Mouse (Mus musculus) heart, embryonic 16.5 days (tissue): ENCODE results near the gene Alkbh1. TPM values are rescaled to one million over a fixed set of nuclear protein-coding genes. Genes with fewer than 3 reads are reported as not detected.

Experiments
- ATAC-seq: fragments of 200-750 bp; cut with Nextera tagmentation; replicated peaks from 2 replicates; pipeline ENCODE4 v1.8.0; 2017; ENCODE audit warnings: moderate number of reproducible peaks; ENCODE audit not compliant: insufficient read depth, low FRiP score; ENCODE audit errors: extremely low read depth
- H3K27ac ChIP-seq: fragments of 300-500 bp; sonication (generic); 2 replicates; pipeline ENCODE4 v1.5.1; 2014; ENCODE audit warnings: mild to moderate bottlenecking, low read length, control low read depth, moderate library complexity
- H3K27me3 ChIP-seq: fragments of 300-500 bp; sonication (generic); 2 replicates; pipeline ENCODE4 v1.6.1; 2014; ENCODE audit warnings: low read length, mixed read lengths; ENCODE audit not compliant: control insufficient read depth, insufficient read depth
- H3K36me3 ChIP-seq: fragments of 300-500 bp; sonication (generic); 2 replicates; pipeline ENCODE4 v1.6.1; 2014; ENCODE audit not compliant: control insufficient read depth, insufficient read depth
- H3K4me1 ChIP-seq: fragments of 300-500 bp; sonication (generic); 2 replicates; pipeline ENCODE4 v1.6.1; 2014; ENCODE audit warnings: low read length, mixed read lengths; ENCODE audit not compliant: control insufficient read depth, insufficient read depth
- H3K4me2 ChIP-seq: fragments of 300-500 bp; sonication (generic); 2 replicates; pipeline ENCODE4 v1.6.1; 2014; ENCODE audit warnings: low read depth, mild to moderate bottlenecking, control low read depth, low read length
- H3K4me3 ChIP-seq: fragments of 300-500 bp; sonication (generic); 2 replicates; pipeline ENCODE4 v1.5.1; 2014; ENCODE audit warnings: mild to moderate bottlenecking, control low read depth, low read length
- H3K9ac ChIP-seq: fragments of 300-500 bp; sonication (generic); 2 replicates; pipeline ENCODE4 v1.6.1; 2014; ENCODE audit warnings: low read length, control low read depth
- H3K9me3 ChIP-seq: fragments of 300-500 bp; sonication (generic); replicated peaks from 2 replicates; pipeline ENCODE4 v1.6.1; 2016; ENCODE audit warnings: low read length; ENCODE audit not compliant: control insufficient read depth
- WGBS: fragments of 180-500 bp; shearing (Covaris S2); extraction: QIAGEN DNeasy Blood & Tissue Kit; methylation state at CpG from one replicate; pipeline ENCODE4 v1.1.7; 2014; 5-methylcytosine and 5-hydroxymethylcytosine counted together
- polyA plus RNA-seq: library from polyadenylated mRNA; unstranded; fragments of >200 nt; fragmentation: Nextera tagmentation; extraction: Ambion mirVana; gene quantifications from 2 replicates; pipeline ENCODE4 v1.2.1, GENCODE M21; 2015

The Alkbh1 gene
- polyA plus RNA-seq, 1 experiment from 2014 or later = 37.5 TPM

GRCm38 (mm10) chr12:87393447-87394145 lies 50.2 kb downstream of the Alkbh1 start:
- Histone ChIP-seq H3K9ac (no peak overlapping the region), H3K27me3 (no peaks in the 10 kb centered on the region), H3K9me3 (no peaks in the 10 kb centered on the region), H3K27ac (no peak overlapping the region), H3K4me3 (no peak overlapping the region), H3K36me3 (no peaks in the 10 kb centered on the region), H3K4me2 (no peak overlapping the region), H3K4me1 (peaks cover 3% of the 10 kb centered on the region; the same call in 1 of the 2 replicates)
- no peak for ATAC-seq
- WGBS = 60% methylated on average over 4 of the region's 4 CpGs

- H3K9ac ChIP-seq = no peak overlapping the region
- no peak overlapping the region for H3K27ac ChIP-seq
- ATAC-seq = no peak
- H3K4me1 ChIP-seq = peaks cover 7% of the 10 kb centered on the region; the same call in 1 of the 2 replicates
- H3K9me3 ChIP-seq = no peaks in the 10 kb centered on the region
- H3K4me2 ChIP-seq = no peak overlapping the region
- H3K4me3 ChIP-seq = no peak overlapping the region
- H3K27me3 ChIP-seq = no peaks in the 10 kb centered on the region
- no peaks in the 10 kb centered on the region for H3K36me3 ChIP-seq
Observed at GRCm38 (mm10) chr12:87391355-87391754, 52.5 kb downstream of the Alkbh1 start.

- Histone ChIP-seq H3K9ac (no peak overlapping the region; the same call in 1 of the 2 replicates), H3K27me3 (no peaks in the 10 kb centered on the region), H3K9me3 (no peaks in the 10 kb centered on the region), H3K27ac (peak overlapping the region; percentile 91), H3K4me3 (no peak overlapping the region), H3K4me2 (peak overlapping the region; percentile 74; the same call in 1 of the 2 replicates), H3K4me1 (peaks cover 9% of the 10 kb centered on the region; the same call in 1 of the 2 replicates), H3K36me3 (no peaks in the 10 kb centered on the region)
- 77% methylated on average over 3 of the region's 3 CpGs for WGBS
- no peak for ATAC-seq
Observed at GRCm38 (mm10) chr12:87389231-87389630, 54.6 kb downstream of the Alkbh1 start.

- H3K4me1 ChIP-seq = peaks cover 9% of the 10 kb centered on the region; the same call in 1 of the 2 replicates
- peak; percentile 98 for ATAC-seq
- peak within 1 kb of the TSS; percentile 99 for H3K4me3 ChIP-seq
- under 1% methylated on average over 45 of the region's 45 CpGs for WGBS
- no peaks in the 10 kb centered on the region for H3K36me3 ChIP-seq
- H3K9me3 ChIP-seq = no peaks in the 10 kb centered on the region
- H3K27me3 ChIP-seq = no peaks in the 10 kb centered on the region
- peak within 1 kb of the TSS; percentile 98 for H3K9ac ChIP-seq
- peak within 1 kb of the TSS; percentile 92 for H3K27ac ChIP-seq
- peak within 1 kb of the TSS; percentile 96 for H3K4me2 ChIP-seq
Observed at GRCm38 (mm10) chr12:87388122-87388774, 55.6 kb downstream of the Alkbh1 start, which contains the start of gene Sptlc2. Sptlc2 (minus strand) TSS chr12:87388355.

- ATAC-seq = peak; percentile 46
- H3K27ac ChIP-seq = peak overlapping the region; percentile 92
- H3K4me3 ChIP-seq = peak overlapping the region; percentile 99
- WGBS = under 1% methylated on average over 58 of the region's 65 CpGs
- H3K4me2 ChIP-seq = peak overlapping the region; percentile 96
- peak overlapping the region; percentile 98 for H3K9ac ChIP-seq
- H3K9me3 ChIP-seq = no peaks in the 10 kb centered on the region
- H3K4me1 ChIP-seq = peaks cover 9% of the 10 kb centered on the region; the same call in 1 of the 2 replicates
- no peaks in the 10 kb centered on the region for H3K27me3 ChIP-seq
- H3K36me3 ChIP-seq = no peaks in the 10 kb centered on the region
Observed at GRCm38 (mm10) chr12:87387171-87388121, 56.4 kb downstream of the Alkbh1 start.

- Histone ChIP-seq H3K4me2 (no peak overlapping the region), H3K27me3 (no peaks in the 10 kb centered on the region), H3K36me3 (no peaks in the 10 kb centered on the region), H3K9me3 (no peaks in the 10 kb centered on the region), H3K4me3 (no peak overlapping the region), H3K9ac (no peak overlapping the region), H3K27ac (no peak overlapping the region), H3K4me1 (peaks cover 22% of the 10 kb centered on the region)
- ATAC-seq = no peak
- WGBS = 86% methylated on average over 3 of the region's 3 CpGs
Observed at GRCm38 (mm10) chr12:87385051-87385450, 58.8 kb downstream of the Alkbh1 start.

GRCm38 (mm10) chr12:87381380-87381682 lies 62.5 kb downstream of the Alkbh1 start:
- no peak overlapping the region for H3K4me3 ChIP-seq
- no peak overlapping the region for H3K4me2 ChIP-seq
- no peak overlapping the region for H3K27ac ChIP-seq
- 19% methylated on average over 2 of the region's 2 CpGs for WGBS
- peaks cover 17% of the 10 kb centered on the region for H3K4me1 ChIP-seq
- H3K27me3 ChIP-seq = no peaks in the 10 kb centered on the region
- no peaks in the 10 kb centered on the region for H3K36me3 ChIP-seq
- no peak; the same call in 1 of the 2 replicates for ATAC-seq
- H3K9ac ChIP-seq = no peak overlapping the region
- H3K9me3 ChIP-seq = no peaks in the 10 kb centered on the region

- 62% methylated on average over 10 of the region's 10 CpGs for WGBS
- Histone ChIP-seq H3K4me3 (no peak overlapping the region), H3K27me3 (no peaks in the 10 kb centered on the region), H3K4me1 (peaks cover 15% of the 10 kb centered on the region), H3K27ac (peak overlapping the region; percentile 20; the same call in 1 of the 2 replicates), H3K9me3 (no peaks in the 10 kb centered on the region), H3K9ac (no peak overlapping the region), H3K36me3 (no peaks in the 10 kb centered on the region), H3K4me2 (no peak overlapping the region)
- ATAC-seq = no peak
Observed at GRCm38 (mm10) chr12:87380586-87381379, 63.0 kb downstream of the Alkbh1 start.
